Mouse (Mus musculus) c-Kit-positive CD71-positive TER-119-negative erythroid progenitor cells, embryonic 14.5 days (primary cell): ENCODE data around the gene Slc25a13.

ENCODE experiments used
- DNase-seq: peaks from one replicate; pipeline ENCODE4 v3.0.0-alpha.2; 2013; ENCODE audit warnings: low read depth

Gene Slc25a13

DNA sequence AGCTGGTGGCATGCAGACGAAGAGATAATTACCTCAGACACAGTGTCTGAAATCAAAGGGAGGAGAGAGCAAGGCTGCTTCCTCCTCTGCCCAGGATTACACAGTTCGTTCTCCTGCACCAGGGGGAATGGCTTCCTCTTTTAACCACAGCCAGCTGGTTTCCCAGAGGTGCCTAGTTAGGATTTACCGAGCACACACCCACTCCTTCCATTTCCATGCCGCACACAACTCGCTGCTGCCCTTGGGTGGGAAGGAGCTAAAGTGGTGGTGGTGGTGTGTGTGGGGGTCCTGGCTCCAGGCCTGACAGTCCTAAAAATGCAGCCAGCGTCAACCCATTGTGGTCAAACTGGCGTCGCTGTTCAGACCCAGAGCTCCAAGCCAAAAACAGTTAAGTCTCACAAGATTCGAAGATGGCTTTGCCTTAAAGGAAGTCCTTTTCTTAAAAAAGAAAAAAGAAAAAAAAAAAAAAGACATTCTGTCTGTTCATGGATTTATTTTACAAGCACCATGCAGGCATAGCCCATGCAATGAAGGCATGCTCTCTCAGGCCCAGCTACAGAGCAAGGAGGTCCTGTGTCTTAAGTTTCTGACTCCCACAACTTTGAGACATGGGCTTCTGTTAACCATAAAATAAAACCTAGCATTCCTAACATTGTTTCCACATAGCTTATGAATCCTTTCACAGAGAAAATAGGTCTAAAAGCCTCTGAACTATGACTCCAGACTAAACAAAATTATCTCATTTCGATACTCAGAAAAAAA, 104.0 kb downstream of the Slc25a13 start:
- no peak for DNase-seq

DNA sequence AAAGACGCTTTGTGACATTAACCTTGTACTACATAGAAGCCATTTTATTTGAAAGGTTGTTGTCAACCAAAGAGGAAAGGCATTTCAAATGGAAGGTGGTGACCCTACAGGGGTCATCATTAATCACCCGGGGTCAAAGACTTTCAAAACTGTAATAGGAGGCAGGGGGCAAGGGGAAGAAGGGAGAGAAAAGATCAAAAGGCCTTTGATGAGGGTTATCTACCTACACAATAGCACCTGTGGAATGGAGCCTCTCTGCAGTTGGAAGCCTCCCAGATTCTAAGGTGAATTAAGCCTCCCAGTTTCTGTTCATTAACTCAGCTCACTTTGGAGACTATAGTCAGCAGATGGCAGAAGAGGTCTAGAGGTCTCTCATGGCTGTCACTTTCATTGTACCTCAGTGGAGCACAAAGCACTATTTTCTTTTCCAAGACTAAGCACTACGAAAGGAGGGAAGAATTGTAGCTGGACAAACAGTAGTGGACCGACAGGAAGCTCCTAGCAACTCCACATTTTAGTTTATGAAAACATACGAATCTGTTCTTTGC, 109.5 kb downstream of the Slc25a13 start:
- DNase-seq = no peak

DNA sequence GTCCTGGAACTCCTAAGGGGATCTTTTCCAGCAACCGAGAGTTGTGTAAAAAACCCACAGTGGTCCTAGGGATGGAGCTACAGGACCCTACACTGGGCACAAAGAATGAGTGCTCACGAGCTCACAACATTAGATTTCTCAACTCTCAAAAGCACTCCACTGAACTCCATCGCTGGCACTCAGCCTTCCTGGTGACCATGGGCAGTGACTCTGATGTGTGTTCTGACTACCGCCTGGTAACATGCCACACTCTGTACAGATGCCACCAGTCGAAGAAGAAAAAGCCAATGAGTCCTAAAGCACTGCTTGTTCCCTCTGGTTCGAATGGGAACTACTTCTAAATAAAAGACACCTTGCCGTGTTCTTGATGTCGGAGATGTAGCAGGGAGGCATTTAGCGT, 111.4 kb downstream of the Slc25a13 start:
- DNase-seq = no peak

- no peak for DNase-seq
Observed at GRCm38 (mm10) chr6:6103469-6103868, 113.5 kb downstream of the Slc25a13 start.

- no peak for DNase-seq
Observed at GRCm38 (mm10) chr6:6101605-6102004, 115.4 kb downstream of the Slc25a13 start.

DNA sequence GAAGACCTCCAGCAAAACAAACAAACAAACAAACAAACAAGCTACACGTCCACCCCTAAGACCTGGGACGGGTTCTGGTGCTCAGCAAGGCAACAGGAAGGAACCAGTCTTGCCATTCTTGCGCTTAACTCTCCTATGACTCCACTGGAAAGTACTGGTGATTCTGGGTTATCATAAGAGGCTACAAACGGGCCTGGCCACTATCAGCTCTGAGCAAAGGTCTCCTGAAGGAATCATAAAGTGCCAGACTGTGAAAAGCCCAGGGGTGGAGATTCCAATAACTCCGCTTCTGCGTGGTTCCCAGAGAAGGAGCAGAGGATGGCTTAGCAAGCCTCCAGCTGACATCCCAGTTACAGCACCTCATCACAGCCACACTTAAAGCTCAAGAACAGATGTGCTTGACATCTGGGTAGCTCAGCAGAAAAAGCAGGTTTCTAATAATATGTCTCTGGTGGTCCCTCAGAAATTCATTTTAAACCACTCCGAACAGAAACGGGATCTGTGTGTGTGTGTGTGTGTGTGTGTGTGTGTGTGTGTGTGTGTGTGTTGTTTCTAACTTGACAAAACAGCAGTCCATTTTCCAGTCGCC, 116.0 kb downstream of the Slc25a13 start:
- no peak for DNase-seq

DNA sequence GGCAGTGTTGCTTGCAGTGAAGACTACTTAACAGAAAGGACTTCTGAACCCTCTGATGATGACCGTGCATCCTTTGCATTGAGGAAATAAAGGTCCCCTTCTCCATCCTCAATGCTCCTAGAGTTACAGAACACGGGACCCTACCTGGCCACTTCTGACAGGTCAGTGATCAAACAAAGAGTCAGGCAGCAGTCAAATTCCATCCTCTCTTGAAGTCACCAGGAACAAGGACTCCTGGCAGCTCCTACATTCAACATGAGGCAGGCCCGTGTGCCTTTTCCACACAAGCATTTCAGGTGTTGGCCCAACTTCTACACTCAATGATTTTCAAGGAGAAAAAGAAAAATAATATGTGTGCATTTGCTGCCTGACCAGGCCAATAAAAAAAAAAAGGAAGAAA, 123.0 kb downstream of the Slc25a13 start:
- no peak for DNase-seq

GRCm38 (mm10) chr6:6093522-6093921, 123.5 kb downstream of the Slc25a13 start:
- DNase-seq = no peak

DNA sequence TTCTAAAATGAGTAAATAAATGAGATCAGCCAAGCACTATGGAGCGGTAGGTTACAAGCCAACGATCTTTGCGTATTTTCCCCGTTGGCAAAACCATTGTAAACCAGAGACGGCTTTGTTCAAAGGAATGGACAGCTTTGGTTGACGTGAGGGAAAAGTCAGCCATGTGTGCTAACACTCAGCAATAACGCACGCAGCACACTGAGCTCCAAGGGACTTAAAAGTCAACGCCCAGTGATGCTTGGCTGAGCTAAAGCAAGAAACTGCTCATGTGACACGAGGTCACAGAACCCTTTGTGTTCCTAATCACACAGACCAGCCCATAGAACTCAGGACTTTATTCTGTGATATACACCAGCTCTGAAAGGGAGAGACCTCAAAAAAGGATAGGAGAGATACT, 124.5 kb downstream of the Slc25a13 start:
- DNase-seq = no peak

GRCm38 (mm10) chr6:6091016-6091415, 126.0 kb downstream of the Slc25a13 start:
- DNase-seq = no peak

DNA sequence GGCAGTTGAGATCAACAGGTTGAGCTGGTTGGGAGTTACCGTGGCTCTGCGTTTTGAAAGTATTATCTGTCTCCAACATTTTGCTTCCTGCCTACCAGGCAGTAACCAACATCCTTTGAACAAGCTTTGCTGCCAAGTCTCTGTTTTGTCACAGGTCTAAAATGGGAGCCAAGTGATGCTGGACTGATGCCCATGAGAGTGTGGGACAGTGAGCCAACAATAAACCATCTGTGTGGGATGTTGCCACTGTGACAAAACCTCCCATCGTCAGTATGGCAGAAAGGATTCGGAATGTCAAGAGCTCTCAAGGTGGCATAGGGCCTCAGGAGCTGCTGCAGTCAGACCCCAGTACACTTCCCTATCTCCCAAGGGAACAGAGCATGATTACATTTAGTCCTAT, 128.8 kb downstream of the Slc25a13 start:
- no peak for DNase-seq

GRCm38 (mm10) chr6:6080484-6080883, 136.5 kb downstream of the Slc25a13 start:
- no peak for DNase-seq

DNA sequence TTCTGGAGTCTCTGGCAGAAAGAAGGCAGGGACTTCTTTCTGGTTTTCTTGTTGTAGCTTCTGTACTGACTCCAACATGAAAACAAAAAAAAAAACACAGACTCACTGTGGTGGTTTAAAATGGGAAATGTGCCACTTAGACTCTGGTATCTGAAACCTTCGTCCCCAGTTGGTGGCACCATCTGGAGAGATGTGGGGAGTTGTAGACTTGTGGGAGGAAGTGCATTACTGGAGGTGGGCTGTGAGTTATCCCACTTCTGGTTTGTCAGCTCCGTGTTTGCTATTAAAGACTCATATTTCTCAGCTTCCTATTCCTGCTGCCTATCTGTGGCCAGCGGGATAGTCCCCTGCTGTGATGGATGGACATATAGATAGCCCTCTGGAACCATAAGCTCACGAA, 139.7 kb downstream of the Slc25a13 start:
- no peak for DNase-seq

- no peak for DNase-seq
Observed at GRCm38 (mm10) chr6:6075940-6076447, 141.0 kb downstream of the Slc25a13 start.

DNA sequence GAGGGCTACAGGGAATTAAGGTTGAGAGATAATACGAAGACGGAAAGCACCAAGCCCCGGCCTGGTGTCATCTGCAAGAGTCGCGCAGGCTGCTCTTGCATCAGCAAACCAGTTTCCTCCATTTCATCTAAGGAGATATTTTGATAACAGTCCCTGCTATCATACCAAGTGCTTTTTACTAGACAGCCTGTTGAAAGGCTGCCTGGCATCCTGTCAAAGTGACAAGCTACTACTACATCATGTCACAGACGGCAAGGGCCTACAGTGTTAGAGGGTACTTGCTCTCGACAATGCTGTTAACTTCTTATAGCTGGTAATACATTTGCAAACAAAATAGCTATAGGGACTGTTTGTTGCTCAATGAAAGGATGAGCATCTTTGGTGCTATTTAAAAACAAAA, 145.9 kb downstream of the Slc25a13 start:
- DNase-seq = no peak

GRCm38 (mm10) chr6:6070015-6070414, 147.0 kb downstream of the Slc25a13 start:
- DNase-seq = no peak

DNA sequence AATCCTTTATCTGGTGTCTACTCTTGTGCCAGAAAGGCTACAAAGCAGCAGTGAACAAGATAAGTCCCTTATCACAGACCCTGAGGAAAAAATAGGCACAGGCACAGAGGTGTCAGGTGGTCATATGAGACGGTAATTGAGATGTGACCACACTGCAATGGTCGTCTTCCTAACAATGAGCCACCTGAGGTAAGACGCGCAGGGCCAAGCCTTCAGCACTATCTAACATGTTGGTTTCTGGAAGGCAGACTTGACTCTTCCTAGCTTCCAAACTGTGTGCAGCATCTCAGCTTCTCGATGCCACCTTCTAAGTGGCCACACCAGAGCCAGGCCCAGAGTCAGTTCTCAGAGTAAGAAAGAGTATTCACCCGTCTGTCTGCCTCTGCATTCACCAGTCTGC, 149.8 kb downstream of the Slc25a13 start:
- DNase-seq = no peak

DNA sequence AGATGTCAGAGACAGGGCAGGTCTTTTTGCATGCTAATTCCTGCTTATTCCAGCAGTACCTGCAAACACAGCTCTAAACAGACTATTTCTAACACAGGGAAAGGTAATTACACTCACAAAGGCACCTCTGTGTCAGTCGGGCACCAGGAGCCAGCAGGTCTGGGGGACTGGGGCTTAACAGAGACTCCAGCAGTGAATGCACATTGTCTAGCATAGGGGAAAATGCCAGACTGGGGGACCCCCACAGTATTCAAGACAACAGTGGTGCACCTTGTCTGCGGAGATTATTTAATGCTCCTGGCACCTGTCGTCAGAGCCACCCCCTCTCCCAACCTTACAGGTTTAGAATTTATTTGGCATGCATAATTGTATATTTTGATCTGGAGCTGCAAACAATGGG, 158.4 kb downstream of the Slc25a13 start:
- no peak for DNase-seq

GRCm38 (mm10) chr6:6053946-6054345, 163.0 kb downstream of the Slc25a13 start:
- DNase-seq = no peak

DNA sequence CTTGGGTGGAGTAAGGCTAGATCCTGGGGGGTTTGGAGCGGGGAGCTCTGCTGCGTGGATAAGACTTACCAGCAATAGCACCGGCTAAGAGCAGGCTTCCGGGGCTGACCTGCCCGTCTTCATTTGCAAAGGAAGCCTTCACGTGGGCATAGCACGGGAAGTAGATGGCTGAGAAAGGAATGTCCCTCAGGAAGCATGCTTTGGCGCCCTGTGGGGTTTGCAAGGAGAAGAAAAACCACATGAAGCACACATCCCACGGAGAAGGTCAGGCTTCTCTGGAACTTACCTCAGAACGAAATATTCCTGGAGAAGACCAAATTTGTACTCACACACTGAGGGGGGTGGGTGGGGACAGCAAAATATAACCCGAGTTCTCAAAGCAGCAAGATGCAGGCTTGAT, 164.3 kb downstream of the Slc25a13 start:
- no peak for DNase-seq

- DNase-seq = no peak
Observed at GRCm38 (mm10) chr6:6046729-6047424, 170.1 kb downstream of the Slc25a13 start.

- no peak for DNase-seq
Observed at GRCm38 (mm10) chr6:6038773-6039550, 178.0 kb downstream of the Slc25a13 start.
